14 mouse cellular contexts compared by ENCODE assay signal in genomic region chr17:33788732-33789131, GRCm38 (mm10). TPM values are rescaled to one million over a fixed set of nuclear protein-coding genes. Genes with fewer than 3 reads are reported as not detected.
A peak's percentile ranks its signal among the peaks of the same experiment; 100 is the strongest.
DNase-seq lines count a peak whose midpoint lies in the region; TF ChIP-seq lines count a peak whose summit lies in the region.
"Had no signal": no experiment of that assay in that cellular context is flagged by ENCODE, and none has a peak within 500 bp of the region (broad histone marks: within the 10 kb centered on the region; RNA-seq: fewer than 3 reads in every experiment).

No protein-coding gene starts in this region.

- 33% methylated on average over 4 of the region's 4 CpGs for WGBS in kidney, adult 2 months
- WGBS in small intestine, adult 2 months: 14% methylated on average over 4 of the region's 4 CpGs
- WGBS in thymus, adult 2 months: 82% methylated on average over 4 of the region's 4 CpGs

- H3K4me3 ChIP-seq in kidney, adult 2 months (ENCODE audit: insufficient read depth, low read depth, low read length): no peak overlapping the region
- H3K4me3 ChIP-seq in small intestine, adult 2 months (ENCODE audit: low read depth, low read length): no peak overlapping the region
- no peak overlapping the region for H3K4me3 ChIP-seq in thymus, adult 2 months (ENCODE audit: control insufficient read depth, insufficient read depth, low read length)
- H3K4me3 ChIP-seq: embryonic facial prominence, embryonic 15.5 days; liver, embryonic 13.5 days had no signal

- no peak for TF ChIP-seq CTCF in kidney, adult 2 months (conservative IDR thresholded peaks at IDR 0.05; ENCODE audit: insufficient read depth, insufficient read length, low read depth, low read length)
- no peak for TF ChIP-seq CTCF in small intestine, adult 2 months (IDR thresholded peaks at IDR 0.05; ENCODE audit: extremely low read depth, insufficient read length, insufficient replicate concordance, low read depth, low read length)
- TF ChIP-seq CTCF in thymus, adult 2 months (IDR thresholded peaks at IDR 0.05; ENCODE audit: borderline replicate concordance, control insufficient read depth, extremely low read depth, insufficient read depth, low read length, poor library complexity): no peak

- no peaks in the 10 kb centered on the region for H3K36me3 ChIP-seq in kidney, adult 2 months (ENCODE audit: control insufficient read depth, insufficient read depth, low read length)
- H3K36me3 ChIP-seq in small intestine, adult 2 months (ENCODE audit: control insufficient read depth, insufficient read depth, low read length): no peaks in the 10 kb centered on the region
- no peaks in the 10 kb centered on the region for H3K36me3 ChIP-seq in thymus, adult 2 months (ENCODE audit: control insufficient read depth, insufficient read depth, low read length)
- H3K36me3 ChIP-seq: embryonic facial prominence, embryonic 15.5 days; liver, embryonic 13.5 days had no signal

- peak; percentile 20 for DNase-seq in gastrocnemius, postnatal 25 days
- DNase-seq in gastrocnemius, postnatal 14 days: no peak
- peak; percentile 24 for DNase-seq in kidney, adult 2 months
- DNase-seq in kidney, postnatal 14 days: no peak
- peak; percentile 53 for DNase-seq in adipocyte (ENCODE audit: low spot score)
- no peak for DNase-seq in thymus, adult 2 months
- no peak for DNase-seq in spleen, postnatal 10 days (ENCODE audit: low spot score in 2 of 2)
- DNase-seq: adrenal gland, adult 8-10 months; cerebellum, adult 18-20 months; liver, embryonic 13.5 days; lung, postnatal 4 days; right cerebral cortex, adult 18-20 months had no signal

- H3K27ac ChIP-seq in kidney, adult 2 months (ENCODE audit: insufficient read depth, low read depth, low read length): no peak overlapping the region
- peak overlapping the region; percentile 61; the same call in 1 of the 2 replicates for H3K27ac ChIP-seq in small intestine, adult 2 months (ENCODE audit: insufficient read depth, low read depth, low read length)
- no peak overlapping the region for H3K27ac ChIP-seq in thymus, adult 2 months (ENCODE audit: control insufficient read depth, insufficient read depth, low read length)
- H3K27ac ChIP-seq: embryonic facial prominence, embryonic 15.5 days; liver, embryonic 13.5 days had no signal

- intact Hi-C loops in gastrocnemius, postnatal 14 days (cut with DNase I; ENCODE audit: low total_unique reads): no loop called here

- no peaks in the 10 kb centered on the region for H3K27me3 ChIP-seq in kidney, adult 2 months (replicated peaks; ENCODE audit: control insufficient read depth, insufficient read depth, low read length)
- no peaks in the 10 kb centered on the region for H3K27me3 ChIP-seq in small intestine, adult 2 months (ENCODE audit: control insufficient read depth, insufficient read depth, low read length)
- no peaks in the 10 kb centered on the region for H3K27me3 ChIP-seq in thymus, adult 2 months (ENCODE audit: control insufficient read depth, insufficient read depth, low read length)
- H3K27me3 ChIP-seq: embryonic facial prominence, embryonic 15.5 days had no signal

- TF ChIP-seq POLR2A in kidney, adult 2 months (IDR thresholded peaks at IDR 0.05; ENCODE audit: low read depth, low read length): no peak
- no peak for TF ChIP-seq POLR2A in small intestine, adult 2 months (IDR thresholded peaks at IDR 0.05; ENCODE audit: low read depth, low read length)
- no peak for TF ChIP-seq POLR2A in thymus, adult 2 months (IDR thresholded peaks at IDR 0.05; ENCODE audit: control insufficient read depth, extremely low read depth, insufficient read depth, low read length, poor library complexity)

- peaks cover under 1% of the 10 kb centered on the region; the same call in 1 of the 2 replicates for H3K4me1 ChIP-seq in kidney, adult 2 months (ENCODE audit: control insufficient read depth, insufficient read depth, low read length)
- peaks cover 10% of the 10 kb centered on the region for H3K4me1 ChIP-seq in small intestine, adult 2 months (ENCODE audit: control insufficient read depth, insufficient read depth, insufficient read length, low read length)
- H3K4me1 ChIP-seq in thymus, adult 2 months (replicated peaks; ENCODE audit: control insufficient read depth, insufficient read depth, low read length): no peaks in the 10 kb centered on the region
- H3K4me1 ChIP-seq: embryonic facial prominence, embryonic 15.5 days had no signal

RNA-seq across cellular contexts. Expression of gene Angptl4, which starts 7.1 kb away (rescaled TPM):
- total RNA-seq in gastrocnemius, postnatal 25 days (2021): 10 to 100 TPM in 1 of 2 experiments, 1 to 10 TPM in 1; 8.1 to 13.3 TPM
- 10 to 100 TPM in 1 of 2 experiments, 1 to 10 TPM in 1; 9.6 to 25.8 TPM for total RNA-seq in gastrocnemius, postnatal 14 days (2021)
- polyA plus RNA-seq in kidney, adult 2 months (2012; rRNA removed): 19.2 and 21.0 TPM in 2 replicates
- 14.7 and 57.3 TPM in 2 replicates for polyA plus RNA-seq in small intestine, adult 2 months (2012; rRNA removed)
- 23.0 TPM in 2 replicates for polyA plus RNA-seq in thymus, adult 2 months (2012; rRNA removed)

RNA-seq across cellular contexts. Expression of gene Kank3, which starts 21.6 kb away (rescaled TPM):
- 10 to 100 TPM; 18.5 to 20.7 TPM for total RNA-seq in gastrocnemius, postnatal 25 days (2021)
- 10 to 100 TPM; 20.8 to 35.1 TPM for total RNA-seq in gastrocnemius, postnatal 14 days (2021)
- 83.0 and 89.3 TPM in 2 replicates for polyA plus RNA-seq in kidney, adult 2 months (2012; rRNA removed)
- 20.6 and 21.1 TPM in 2 replicates for polyA plus RNA-seq in small intestine, adult 2 months (2012; rRNA removed)
- polyA plus RNA-seq in thymus, adult 2 months (2012; rRNA removed): 19.9 and 29.3 TPM in 2 replicates

RNA-seq across cellular contexts. Expression of gene Rab11b, which starts 28.4 kb away (rescaled TPM):
- 100 to 1,000 TPM; 125 to 136 TPM for total RNA-seq in gastrocnemius, postnatal 25 days (2021)
- total RNA-seq in gastrocnemius, postnatal 14 days (2021): 100 to 1,000 TPM; 154 to 159 TPM
- polyA plus RNA-seq in kidney, adult 2 months (2012; rRNA removed): 291 and 303 TPM in 2 replicates
- polyA plus RNA-seq in small intestine, adult 2 months (2012; rRNA removed): 171 and 431 TPM in 2 replicates
- polyA plus RNA-seq in thymus, adult 2 months (2012; rRNA removed): 464 and 542 TPM in 2 replicates

RNA-seq across cellular contexts. Expression of gene Rps28, which starts 35.6 kb away (rescaled TPM):
- total RNA-seq in gastrocnemius, postnatal 25 days (2021): 100 to 1,000 TPM; 538 to 612 TPM
- 100 to 1,000 TPM; 867 to 957 TPM for total RNA-seq in gastrocnemius, postnatal 14 days (2021)
- polyA plus RNA-seq in kidney, adult 2 months (2012; rRNA removed): 620 and 1,023 TPM in 2 replicates
- polyA plus RNA-seq in small intestine, adult 2 months (2012; rRNA removed): 296 and 444 TPM in 2 replicates
- polyA plus RNA-seq in thymus, adult 2 months (2012; rRNA removed): 678 and 707 TPM in 2 replicates

RNA-seq across cellular contexts. Expression of gene Ndufa7, which starts 35.6 kb away (rescaled TPM):
- 100 to 1,000 TPM; 326 to 339 TPM for total RNA-seq in gastrocnemius, postnatal 25 days (2021)
- 100 to 1,000 TPM; 327 to 338 TPM for total RNA-seq in gastrocnemius, postnatal 14 days (2021)
- polyA plus RNA-seq in kidney, adult 2 months (2012; rRNA removed): 672 and 745 TPM in 2 replicates
- polyA plus RNA-seq in small intestine, adult 2 months (2012; rRNA removed): 337 and 417 TPM in 2 replicates
- 305 and 382 TPM in 2 replicates for polyA plus RNA-seq in thymus, adult 2 months (2012; rRNA removed)

Comparison
In these comparisons a context has a peak if more than half of its experiments do, and no peak if none do; other contexts are left out.
1. DNase-seq: peak in gastrocnemius, postnatal 25 days (single experiment), kidney, adult 2 months (single experiment) and adipocyte (single experiment); none in gastrocnemius, postnatal 14 days (single experiment), kidney, postnatal 14 days (single experiment), thymus, adult 2 months (single experiment) and spleen, postnatal 10 days (0 of 2).